Mouse (Mus musculus) cerebellum, adult 2 months (tissue): ENCODE measurements at regions not wholly inside any gene's neighbourhood (a gene's known extent, or its start where the extent isn't known, plus 50 kb on each side); places are given as distances from the start of the nearest gene placed in this dataset.
A peak's percentile ranks its signal among the peaks of the same experiment; 100 is the strongest.

Experiments used
- DNase-seq, 2 experiments: peaks; one replicate each; pipeline ENCODE4 v3.0.0; 2021
- H3K27ac ChIP-seq: fragments of 200-500 bp; 2 replicates; pipeline ENCODE4 v1.5.1; 2012; ENCODE audit warnings: low read length, control low read depth, inconsistent platforms; ENCODE audit not compliant: insufficient read depth
- H3K27me3 ChIP-seq: fragments of 200-500 bp; 2 replicates; pipeline ENCODE4 v1.6.1; 2012; ENCODE audit warnings: inconsistent platforms, mild to moderate bottlenecking, low read length, moderate library complexity; ENCODE audit not compliant: control insufficient read depth, insufficient read depth
- H3K4me1 ChIP-seq: fragments of 200-500 bp; 2 replicates; pipeline ENCODE4 v1.6.1; 2011; ENCODE audit warnings: low read length; ENCODE audit not compliant: control insufficient read depth, insufficient read depth
- H3K4me3 ChIP-seq: fragments of 200-500 bp; replicated peaks from 2 replicates; pipeline ENCODE3; 2011; ENCODE audit warnings: mild to moderate bottlenecking, low read depth, low read length, control low read depth; ENCODE audit not compliant: insufficient read depth
- CTCF ChIP-seq: fragments of 200-500 bp; IDR thresholded peaks from 2 replicates; pipeline ENCODE4 v1.5.1; 2011; ENCODE audit warnings: low read depth, mild to moderate bottlenecking, control low read depth, low read length, moderate library complexity, borderline replicate concordance; ENCODE audit not compliant: insufficient read depth
- POLR2A ChIP-seq: fragments of 200-500 bp; IDR thresholded peaks from 2 replicates; pipeline ENCODE4 v1.6.1; 2011; ENCODE audit warnings: low read length, control low read depth, borderline replicate concordance; ENCODE audit not compliant: insufficient read depth
- WGBS: fragments of 180-500 bp; shearing (Covaris S2); methylation state at CpG from one replicate; pipeline ENCODE4 v1.1.7; 2018; 5-methylcytosine and 5-hydroxymethylcytosine counted together

DNA sequence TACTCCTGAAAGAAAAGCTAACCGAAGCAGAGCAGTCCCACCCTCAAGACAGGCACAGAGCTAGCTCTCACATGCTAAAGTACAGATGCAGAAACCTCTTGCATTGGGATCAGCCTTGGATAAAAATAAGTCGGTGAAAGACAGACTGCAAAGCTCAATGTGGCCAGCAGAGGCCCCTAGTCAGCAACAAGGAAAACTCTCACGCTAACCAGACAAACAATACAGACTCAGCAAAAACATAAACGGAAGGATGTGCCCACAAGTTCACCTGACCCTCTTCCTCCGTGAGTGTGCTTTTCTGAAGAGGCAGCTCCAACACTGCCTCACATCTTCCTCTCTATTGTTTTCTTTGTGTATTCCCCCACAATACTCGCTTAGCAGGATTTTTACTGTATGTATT, 77.8 kb downstream of the Rpia start:
- DNase-seq = peak; percentile 57 to 70
- Histone ChIP-seq H3K27me3 (no peaks in the 10 kb centered on the region), H3K27ac (no peak overlapping the region), H3K4me1 (peaks cover 4% of the 10 kb centered on the region; the same call in 1 of the 2 replicates), H3K4me3 (no peak overlapping the region)
- 16% methylated on average over 6 of the region's 6 CpGs for WGBS
- TF ChIP-seq CTCF (peak; percentile 74), POLR2A (no peak)

DNA sequence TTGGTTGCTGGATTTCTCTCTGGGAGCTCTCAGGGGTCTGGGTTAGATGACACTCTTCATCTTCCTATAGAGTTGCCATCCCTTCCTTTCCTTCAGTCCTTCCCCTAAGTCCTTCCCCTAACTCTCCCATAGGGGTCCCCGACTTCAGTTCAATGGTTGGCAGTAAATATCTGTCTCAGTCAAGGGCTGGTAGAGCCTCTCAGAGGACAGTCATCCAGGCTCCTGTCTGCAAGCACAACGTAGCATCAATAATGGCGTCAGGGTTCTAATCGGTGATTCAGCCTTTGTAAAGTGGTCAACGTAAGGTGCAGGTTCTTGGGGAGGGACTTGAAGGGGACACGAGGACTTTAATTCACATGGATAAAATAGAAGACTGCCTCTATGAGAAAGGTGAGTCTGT, 78.4 kb downstream of the Rpia start:
- Histone ChIP-seq H3K27me3 (no peaks in the 10 kb centered on the region), H3K27ac (no peak overlapping the region), H3K4me3 (no peak overlapping the region), H3K4me1 (peaks cover 4% of the 10 kb centered on the region; the same call in 1 of the 2 replicates)
- 78% methylated on average over 6 of the region's 6 CpGs for WGBS
- DNase-seq = no peak
- TF ChIP-seq CTCF (no peak), POLR2A (no peak)

DNA sequence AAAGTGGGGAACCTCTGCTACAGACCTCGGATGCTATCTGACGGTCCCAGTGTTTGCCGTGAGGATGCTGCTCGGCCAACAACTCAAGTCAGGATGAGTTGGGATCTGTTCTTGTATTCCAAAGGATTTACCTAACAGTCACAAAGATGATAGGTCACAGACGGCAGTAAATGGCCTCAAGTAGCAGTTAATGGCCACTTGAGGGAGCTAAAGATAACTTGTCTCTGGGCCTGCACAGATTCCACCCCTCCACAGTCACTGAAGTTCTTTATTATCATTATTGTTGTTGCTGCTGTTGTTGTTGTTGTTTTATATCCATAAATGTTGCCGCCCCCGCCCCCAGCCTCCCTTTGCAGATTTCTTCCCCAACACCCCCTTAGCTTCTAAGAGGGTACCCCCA, 78.9 kb downstream of the Rpia start:
- no peak overlapping the region for H3K4me3 ChIP-seq
- TF ChIP-seq POLR2A (no peak), CTCF (peak; percentile 22; the same call in 1 of the 2 replicates)
- peaks cover 4% of the 10 kb centered on the region; the same call in 1 of the 2 replicates for H3K4me1 ChIP-seq
- DNase-seq = no peak
- 44% methylated on average over 7 of the region's 7 CpGs for WGBS
- no peaks in the 10 kb centered on the region for H3K27me3 ChIP-seq
- H3K27ac ChIP-seq = no peak overlapping the region

GRCm38 (mm10) chr6:70709338-70710055, 82.5 kb downstream of the Rpia start:
- no peak overlapping the region for H3K4me3 ChIP-seq
- H3K27me3 ChIP-seq = no peaks in the 10 kb centered on the region
- peak; percentile 55 to 63 for DNase-seq
- H3K4me1 ChIP-seq = peaks cover 4% of the 10 kb centered on the region; the same call in 1 of the 2 replicates
- TF ChIP-seq POLR2A (no peak), CTCF (peak; percentile 73)
- no peak overlapping the region for H3K27ac ChIP-seq
- WGBS = 5% methylated on average over 7 of the region's 7 CpGs

- Histone ChIP-seq H3K4me1 (no peaks in the 10 kb centered on the region), H3K27me3 (no peaks in the 10 kb centered on the region), H3K4me3 (no peak overlapping the region), H3K27ac (no peak overlapping the region)
- no peak for TF ChIP-seq POLR2A
- TF ChIP-seq CTCF = no peak
- no peak for DNase-seq
- 97% methylated on average over 26 of the region's 26 CpGs for WGBS
Measured at GRCm38 (mm10) chr6:70695596-70695995, 96.4 kb downstream of the Rpia start.
